Mouse (Mus musculus): ENCODE measurements at regions not wholly inside any gene's neighbourhood (a gene's known extent, or its start where the extent isn't known, plus 50 kb on each side); places are given as distances from the start of the nearest gene placed in this dataset.

DNA sequence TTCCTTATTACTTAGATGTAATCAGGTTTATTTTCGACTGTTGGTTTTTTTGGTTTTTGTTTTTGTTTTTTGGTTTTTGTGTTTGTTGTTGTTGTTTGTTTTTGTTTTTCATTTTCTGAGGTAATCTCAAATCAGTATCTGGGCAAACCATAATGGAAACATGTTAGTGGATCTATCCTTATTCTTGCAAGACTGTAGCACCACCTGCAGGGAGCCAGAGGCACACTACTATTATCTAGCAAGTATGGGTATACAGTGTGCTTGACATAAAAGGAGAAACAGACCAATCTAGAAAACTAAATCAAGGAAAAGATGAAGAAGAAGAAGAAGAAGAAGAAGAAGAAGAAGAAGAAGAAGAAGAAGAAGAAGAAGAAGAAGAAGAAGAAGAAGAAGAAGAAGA is 552.4 kb downstream of the Rfpl4b start:
- no peak for DNase-seq

DNA sequence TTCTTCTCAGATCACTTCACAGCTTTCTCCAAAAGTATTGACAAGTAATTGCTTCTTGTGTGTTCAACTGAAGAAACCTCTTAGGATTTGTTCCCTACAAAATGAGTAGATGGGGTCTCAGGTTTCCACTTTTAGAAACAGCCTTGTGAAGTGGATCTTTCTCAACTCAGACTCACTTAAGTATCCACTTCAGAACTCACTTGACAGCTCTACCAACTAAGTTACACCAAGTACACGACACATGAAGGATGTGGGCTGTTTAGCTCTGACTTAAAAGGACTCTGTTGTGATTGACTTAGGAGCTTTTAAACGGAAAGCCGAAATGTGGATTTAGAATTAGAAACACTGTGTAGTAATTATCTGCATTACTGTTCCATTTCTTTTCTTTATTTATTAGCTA is 556.0 kb downstream of the Rfpl4b start:
- DNase-seq, result no peak

DNA sequence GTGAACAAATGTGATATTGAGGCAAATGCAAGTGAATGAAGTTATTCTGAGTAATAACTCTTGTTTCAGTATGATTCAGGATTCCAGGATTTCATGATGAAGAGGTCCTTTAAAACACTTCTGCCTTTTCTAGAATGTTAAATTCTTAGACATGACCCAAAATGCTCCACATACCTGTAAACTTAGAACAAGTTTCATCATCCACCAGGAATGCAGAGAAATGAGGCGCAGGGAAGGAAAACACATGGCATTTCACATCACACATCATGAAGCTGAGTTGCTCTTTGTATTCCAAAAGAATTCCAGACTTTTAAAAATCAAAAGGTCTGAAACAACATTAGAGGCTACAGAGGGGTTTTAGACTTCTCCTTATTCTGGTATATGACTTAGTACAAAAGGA is 574.8 kb downstream of the Rfpl4b start:
- no peak for DNase-seq
